In genomic region chr19:31338355-31339101, GRCm38 (mm10) we compare ENCODE assay signal across 19 mouse cellular contexts.
DNase-seq lines count a peak whose midpoint lies in the region; ATAC-seq and TF ChIP-seq lines count a peak whose summit lies in the region.
"Had no signal": no experiment of that assay in that cellular context is flagged by ENCODE, and none has a peak within 500 bp of the region (broad histone marks: within the 10 kb centered on the region; RNA-seq: fewer than 3 reads in every experiment).

No protein-coding gene starts in this region.

- no peak for TF ChIP-seq POLR2A in bone marrow, adult 2 months (IDR thresholded peaks at IDR 0.05; ENCODE audit: borderline replicate concordance, control insufficient read depth, low read depth, low read length)

- no peak overlapping the region for H3K27ac ChIP-seq in embryonic facial prominence, embryonic 11.5 days (replicated peaks; ENCODE audit: low read depth, low read length)
- no peak overlapping the region for H3K27ac ChIP-seq in embryonic facial prominence, embryonic 10.5 days (replicated peaks)
- H3K27ac ChIP-seq in liver, postnatal 0 days (ENCODE audit: low read depth): peak overlapping the region; percentile 57
- H3K27ac ChIP-seq in liver, embryonic 12.5 days: no peak overlapping the region
- H3K27ac ChIP-seq in bone marrow, adult 2 months (ENCODE audit: control insufficient read depth, insufficient read depth, low read depth, low read length, poor library complexity): peak overlapping the region; percentile 80; the same call in 1 of the 2 replicates
- no peak overlapping the region for H3K27ac ChIP-seq in midbrain, embryonic 14.5 days (replicated peaks; ENCODE audit: low read depth, low read length)
- H3K27ac ChIP-seq: heart, embryonic 13.5 days had no signal

- no peaks in the 10 kb centered on the region for H3K4me1 ChIP-seq in embryonic facial prominence, embryonic 11.5 days (ENCODE audit: control insufficient read depth, insufficient read depth, low read length)
- peaks cover 6% of the 10 kb centered on the region for H3K4me1 ChIP-seq in embryonic facial prominence, embryonic 10.5 days
- peaks cover 8% of the 10 kb centered on the region for H3K4me1 ChIP-seq in liver, postnatal 0 days (ENCODE audit: insufficient read depth)
- peaks cover 21% of the 10 kb centered on the region for H3K4me1 ChIP-seq in liver, embryonic 12.5 days
- H3K4me1 ChIP-seq in bone marrow, adult 2 months (ENCODE audit: control insufficient read depth, insufficient read depth, low read length): peaks cover 4% of the 10 kb centered on the region
- H3K4me1 ChIP-seq in midbrain, embryonic 14.5 days (ENCODE audit: control insufficient read depth, insufficient read depth, low read length): no peaks in the 10 kb centered on the region

- ATAC-seq in embryonic facial prominence, embryonic 11.5 days (replicated peaks; ENCODE audit: insufficient number of reproducible peaks, low FRiP score, low TSS enrichment, low read depth): no peak
- no peak for ATAC-seq in liver, postnatal 0 days
- ATAC-seq in liver, embryonic 12.5 days: no peak
- no peak for ATAC-seq in midbrain, embryonic 14.5 days (ENCODE audit: low FRiP score, low TSS enrichment)

- 55% methylated on average over 5 of the region's 5 CpGs for WGBS in embryonic facial prominence, embryonic 11.5 days
- 63% methylated on average over 5 of the region's 5 CpGs for WGBS in embryonic facial prominence, embryonic 10.5 days
- 74% methylated on average over 5 of the region's 5 CpGs for WGBS in liver, postnatal 0 days (ENCODE audit: insufficient replicate concordance)
- 66% methylated on average over 5 of the region's 5 CpGs for WGBS in liver, embryonic 12.5 days (ENCODE audit: insufficient replicate concordance)
- WGBS in bone marrow, adult 2 months: 66% methylated on average over 5 of the region's 5 CpGs
- 61% methylated on average over 5 of the region's 5 CpGs for WGBS in midbrain, embryonic 14.5 days

- H3K9me3 ChIP-seq in embryonic facial prominence, embryonic 11.5 days (replicated peaks; ENCODE audit: control insufficient read depth, low read length): no peaks in the 10 kb centered on the region
- H3K9me3 ChIP-seq in embryonic facial prominence, embryonic 10.5 days: no peaks in the 10 kb centered on the region
- H3K9me3 ChIP-seq in liver, postnatal 0 days (ENCODE audit: low read length): no peaks in the 10 kb centered on the region
- H3K9me3 ChIP-seq in liver, embryonic 12.5 days (replicated peaks): no peaks in the 10 kb centered on the region
- no peaks in the 10 kb centered on the region for H3K9me3 ChIP-seq in midbrain, embryonic 14.5 days (ENCODE audit: control insufficient read depth, low read length)
- H3K9me3 ChIP-seq: G1E; heart, embryonic 13.5 days had no signal

- peak; percentile 45 for DNase-seq in embryonic facial prominence, embryonic 11.5 days (ENCODE audit: low spot score)
- no peak for DNase-seq in embryonic facial prominence, embryonic 10.5 days (ENCODE audit: low spot score)
- DNase-seq in liver, postnatal 0 days: no peak
- DNase-seq in midbrain, embryonic 14.5 days: peak; percentile 22
- DNase-seq in kidney, postnatal 10 days: no peak
- no peak for DNase-seq in ovary, postnatal 36 days (ENCODE audit: low spot score)
- DNase-seq: adrenal gland, postnatal 14 days; cerebellum, adult 11-12 months; cerebellum, postnatal 36 days; heart, adult 11 months; kidney, adult 2 months; kidney, postnatal 25 days; lung, embryonic 14.5 days; right cerebral cortex, adult 18-20 months had no signal

- no peak for TF ChIP-seq CTCF in liver, postnatal 0 days (IDR thresholded peaks at IDR 0.05; ENCODE audit: low read depth)
- TF ChIP-seq CTCF in bone marrow, adult 2 months (IDR thresholded peaks at IDR 0.05; ENCODE audit: control insufficient read depth, insufficient read depth, low read length): no peak

- H3K4me2 ChIP-seq in embryonic facial prominence, embryonic 11.5 days (ENCODE audit: low read depth, low read length): no peak overlapping the region
- no peak overlapping the region for H3K4me2 ChIP-seq in liver, postnatal 0 days (ENCODE audit: low read depth, low read length)
- H3K4me2 ChIP-seq in liver, embryonic 12.5 days: no peak overlapping the region
- no peak overlapping the region for H3K4me2 ChIP-seq in midbrain, embryonic 14.5 days (ENCODE audit: low read length)
- H3K4me2 ChIP-seq: heart, embryonic 13.5 days; liver, embryonic 11.5 days; lung, embryonic 14.5 days had no signal

- no peaks in the 10 kb centered on the region for H3K27me3 ChIP-seq in embryonic facial prominence, embryonic 11.5 days (ENCODE audit: control insufficient read depth, insufficient read depth, low read length)
- H3K27me3 ChIP-seq in embryonic facial prominence, embryonic 10.5 days (replicated peaks; ENCODE audit: low read depth, poor library complexity, severe bottlenecking): no peaks in the 10 kb centered on the region
- no peaks in the 10 kb centered on the region for H3K27me3 ChIP-seq in liver, postnatal 0 days (ENCODE audit: insufficient read depth, low read length)
- H3K27me3 ChIP-seq in liver, embryonic 12.5 days (replicated peaks): no peaks in the 10 kb centered on the region
- no peaks in the 10 kb centered on the region for H3K27me3 ChIP-seq in midbrain, embryonic 14.5 days (ENCODE audit: control insufficient read depth, insufficient read depth, low read length)
- H3K27me3 ChIP-seq: heart, embryonic 13.5 days had no signal

- TF ChIP-seq EP300 in liver, postnatal 0 days (IDR thresholded peaks at IDR 0.05; ENCODE audit: low read depth): no peak

- no peak overlapping the region for H3K4me3 ChIP-seq in embryonic facial prominence, embryonic 11.5 days (ENCODE audit: low read depth, low read length)
- no peak overlapping the region for H3K4me3 ChIP-seq in embryonic facial prominence, embryonic 10.5 days
- H3K4me3 ChIP-seq in liver, postnatal 0 days (ENCODE audit: low read depth, low read length): no peak overlapping the region
- H3K4me3 ChIP-seq in liver, embryonic 12.5 days: no peak overlapping the region
- no peak overlapping the region for H3K4me3 ChIP-seq in bone marrow, adult 2 months (replicated peaks; ENCODE audit: control insufficient read depth, low read depth, low read length)
- no peak overlapping the region for H3K4me3 ChIP-seq in midbrain, embryonic 14.5 days (replicated peaks; ENCODE audit: low read depth, low read length)
- H3K4me3 ChIP-seq: heart, embryonic 13.5 days had no signal

- no peak overlapping the region for H3K9ac ChIP-seq in embryonic facial prominence, embryonic 11.5 days (replicated peaks; ENCODE audit: low read length)
- H3K9ac ChIP-seq in liver, postnatal 0 days (replicated peaks): no peak overlapping the region
- H3K9ac ChIP-seq in liver, embryonic 12.5 days: no peak overlapping the region
- no peak overlapping the region for H3K9ac ChIP-seq in midbrain, embryonic 14.5 days (replicated peaks; ENCODE audit: low read length)
- H3K9ac ChIP-seq: heart, embryonic 13.5 days; lung, embryonic 14.5 days had no signal

- no peaks in the 10 kb centered on the region for H3K36me3 ChIP-seq in embryonic facial prominence, embryonic 11.5 days (replicated peaks; ENCODE audit: control insufficient read depth, insufficient read depth, low read depth, low read length)
- no peaks in the 10 kb centered on the region for H3K36me3 ChIP-seq in embryonic facial prominence, embryonic 10.5 days (replicated peaks)
- H3K36me3 ChIP-seq in liver, postnatal 0 days (replicated peaks; ENCODE audit: insufficient read depth, low read length): no peaks in the 10 kb centered on the region
- H3K36me3 ChIP-seq in liver, embryonic 12.5 days: no peaks in the 10 kb centered on the region
- H3K36me3 ChIP-seq in midbrain, embryonic 14.5 days (ENCODE audit: control insufficient read depth, insufficient read depth, low read length): no peaks in the 10 kb centered on the region
- H3K36me3 ChIP-seq: G1E; heart, embryonic 13.5 days had no signal

Comparison
In these comparisons a context has a peak if more than half of its experiments do, and no peak if none do; other contexts are left out.
1. DNase-seq: peak in embryonic facial prominence, embryonic 11.5 days (single experiment) and midbrain, embryonic 14.5 days (single experiment); none in embryonic facial prominence, embryonic 10.5 days (single experiment), liver, postnatal 0 days (single experiment), kidney, postnatal 10 days (single experiment) and ovary, postnatal 36 days (single experiment).
2. H3K27ac ChIP-seq: peak in liver, postnatal 0 days (single experiment) and bone marrow, adult 2 months (single experiment); none in embryonic facial prominence, embryonic 11.5 days (single experiment), embryonic facial prominence, embryonic 10.5 days (single experiment), liver, embryonic 12.5 days (single experiment) and midbrain, embryonic 14.5 days (single experiment).